Mouse (Mus musculus): ENCODE data around the gene Olfr1161.
"Not testable (repeated sequence)": the region's sequence is repeated elsewhere in the genome, so short reads cannot be mapped to it uniquely, and the experiment has no call there.

Gene Olfr1161

DNA sequence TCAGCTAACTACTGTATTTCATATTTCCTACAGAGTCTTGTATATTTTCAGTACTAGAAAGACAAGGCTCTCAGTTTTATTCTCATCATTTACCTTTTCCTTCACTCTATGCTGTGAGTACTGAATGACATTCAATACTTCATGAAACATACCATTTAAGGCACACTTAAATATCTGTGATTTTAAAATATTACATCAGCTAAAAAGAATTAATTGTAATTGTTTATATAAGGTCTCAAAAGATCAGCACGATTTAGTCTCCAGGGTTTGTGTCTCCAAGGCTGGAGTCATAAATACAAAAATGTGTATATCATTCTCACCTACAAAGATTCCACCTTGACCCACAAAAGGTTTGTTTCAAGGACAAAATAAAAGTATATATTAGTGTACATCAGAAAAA, at the start of gene Olfr1161:
TSS of gene Olfr1161 (plus strand) at position 301 of the 400 bp plus-strand sequence.
- not testable (repeated sequence) for DNase-seq (ENCODE audit: low read depth, low spot score)

DNA sequence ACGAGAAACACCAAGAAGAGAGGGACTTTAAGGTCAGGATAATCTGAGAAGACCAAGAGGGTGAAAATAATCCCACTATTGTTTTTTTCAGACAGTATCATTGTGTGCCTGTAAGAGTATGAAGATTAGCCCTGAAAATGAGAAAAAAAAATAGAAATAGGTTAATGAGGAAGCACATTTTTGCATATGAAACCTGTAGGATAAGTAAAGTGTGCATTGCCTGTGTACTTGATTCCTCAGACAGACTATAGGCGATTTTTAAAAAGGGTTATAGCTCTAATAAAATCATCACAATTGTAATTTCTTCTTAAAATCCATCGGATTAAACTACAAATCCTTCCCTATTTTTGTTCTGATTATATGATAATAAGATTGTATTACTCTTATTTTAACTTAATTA, 48.0 kb upstream of the Olfr1161 start, which contains the start of gene Olfr74:
TSS of gene Olfr74 (minus strand) at position 101 of the 400 bp plus-strand sequence.
- no peak for DNase-seq (ENCODE audit: low read depth, low spot score)

DNA sequence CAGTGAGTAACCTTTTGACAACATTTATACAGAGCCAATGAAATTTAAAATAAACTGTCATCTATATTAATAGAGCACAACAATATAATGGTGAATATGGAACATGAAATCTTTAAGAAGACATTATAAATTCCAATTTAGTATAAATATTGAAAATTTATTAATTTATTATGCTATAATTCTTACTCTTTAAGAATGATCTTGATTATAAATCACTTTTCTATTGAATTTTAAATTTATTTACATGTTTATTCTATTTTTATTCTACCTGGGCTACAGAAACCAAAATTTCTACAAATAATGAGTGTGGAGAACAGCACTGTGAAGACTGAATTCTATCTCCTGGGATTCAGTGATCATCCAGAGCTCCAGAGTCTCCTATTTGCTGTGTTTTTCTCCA, 32.8 kb upstream of the Olfr1161 start, which contains the start of gene Olfr1158:
TSS of gene Olfr1158 (plus strand) at position 301 of the 400 bp plus-strand sequence.
- no peak for DNase-seq (ENCODE audit: low read depth, low spot score)

DNA sequence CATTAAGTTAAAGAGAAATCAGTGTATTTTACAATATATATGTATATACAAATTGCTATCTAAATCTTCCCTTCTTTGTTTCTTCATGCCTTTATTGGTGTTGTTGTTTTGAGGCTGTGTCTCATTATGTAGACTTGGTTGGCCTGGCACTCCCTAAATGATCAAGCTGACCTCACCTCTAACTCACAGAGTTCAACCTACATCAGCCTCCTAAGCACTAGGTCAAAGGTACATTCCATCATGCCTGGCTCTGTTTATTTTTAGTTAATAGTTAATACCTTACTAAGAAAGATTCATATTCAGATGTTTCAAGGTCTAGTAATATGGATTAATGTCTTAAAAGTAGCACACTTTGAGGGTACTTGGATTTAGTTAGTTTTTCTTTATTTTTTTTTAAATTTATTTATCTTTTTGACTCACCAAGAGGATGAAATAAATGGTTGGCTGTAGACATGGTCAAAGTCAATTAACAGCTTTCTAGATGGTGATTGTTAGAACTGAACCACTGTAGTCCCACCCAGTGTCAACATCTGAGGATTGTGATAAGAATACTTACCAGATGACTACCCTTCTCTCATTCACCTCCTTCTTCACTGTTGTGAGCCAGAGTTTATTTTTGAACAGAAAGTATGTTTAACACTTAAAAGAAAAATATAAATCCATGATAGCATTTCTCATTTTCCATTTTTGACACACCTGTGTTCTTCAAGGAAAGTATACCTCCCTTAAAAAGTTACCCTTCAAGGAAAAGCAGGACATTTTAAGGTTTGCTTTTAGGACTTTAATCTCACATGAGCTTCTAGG, 14.9 kb upstream of the Olfr1161 start, which contains the start of gene Olfr1160:
TSS of gene Olfr1160 (minus strand) at position 754 of the 804 bp plus-strand sequence.
- no peak for DNase-seq (ENCODE audit: low read depth, low spot score)

DNA sequence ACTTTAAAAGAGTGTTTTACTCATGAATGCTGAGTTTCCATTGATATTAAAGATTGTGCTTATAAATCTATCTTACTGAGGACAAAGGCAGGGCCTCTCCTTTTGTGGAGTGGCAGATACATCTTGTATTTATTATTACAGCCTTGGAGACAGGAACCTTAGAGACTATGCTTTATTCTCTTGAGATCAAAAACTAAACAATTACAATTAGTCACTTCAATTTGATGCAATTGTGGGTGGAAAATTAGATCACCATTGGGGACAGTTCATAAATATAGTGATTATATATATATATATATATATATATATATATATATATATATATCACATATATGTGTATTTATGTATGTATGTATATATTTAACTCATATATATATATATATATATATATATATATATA, 15.0 kb downstream of the Olfr1161 start, which contains the start of gene Olfr73:
TSS of gene Olfr73 (minus strand) at position 101 of the 400 bp plus-strand sequence.
- no peak for DNase-seq (ENCODE audit: low read depth, low spot score)

DNA sequence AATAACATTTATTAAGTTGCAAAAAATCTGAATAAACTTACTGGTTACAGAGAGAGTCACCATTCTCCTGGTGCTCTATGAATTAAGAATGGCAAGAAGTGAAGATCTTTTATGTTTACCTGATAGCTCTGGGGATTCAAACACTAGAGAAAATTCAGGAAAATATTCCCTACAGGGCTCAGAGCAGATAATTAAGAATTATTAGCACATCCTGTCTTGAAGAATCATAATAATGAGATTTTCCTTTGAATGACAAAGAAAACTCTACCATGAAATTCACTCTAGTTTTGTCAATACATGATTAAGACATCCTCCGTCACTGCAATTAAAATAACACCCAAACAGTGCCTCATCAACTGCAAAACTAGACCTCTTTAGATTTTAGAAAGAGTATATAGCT, 28.5 kb downstream of the Olfr1161 start, which contains the start of gene Olfr1162:
TSS of gene Olfr1162 (minus strand) at position 101 of the 400 bp plus-strand sequence.
- no peak for DNase-seq (ENCODE audit: low read depth, low spot score)

DNA sequence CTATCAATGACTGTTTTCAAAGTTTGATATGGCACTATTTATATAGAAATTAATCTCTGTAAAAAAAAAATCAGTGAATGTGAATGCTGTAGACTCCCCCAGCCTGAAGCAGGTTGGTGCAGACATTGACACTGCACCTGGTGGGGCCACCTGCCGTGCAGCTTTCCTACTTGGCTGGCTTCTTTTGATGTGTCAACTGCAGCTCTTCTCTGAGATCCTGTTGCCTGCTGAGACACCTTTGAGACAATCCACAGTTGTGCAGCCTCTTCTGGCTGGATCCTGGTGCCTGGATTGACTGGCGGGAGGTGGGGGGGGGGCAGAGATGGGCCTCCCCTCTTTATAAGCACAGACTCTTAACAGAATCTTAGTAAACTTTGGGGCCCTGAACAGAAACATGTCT, 41.0 kb downstream of the Olfr1161 start:
- DNase-seq (ENCODE audit: low read depth, low spot score): no peak

DNA sequence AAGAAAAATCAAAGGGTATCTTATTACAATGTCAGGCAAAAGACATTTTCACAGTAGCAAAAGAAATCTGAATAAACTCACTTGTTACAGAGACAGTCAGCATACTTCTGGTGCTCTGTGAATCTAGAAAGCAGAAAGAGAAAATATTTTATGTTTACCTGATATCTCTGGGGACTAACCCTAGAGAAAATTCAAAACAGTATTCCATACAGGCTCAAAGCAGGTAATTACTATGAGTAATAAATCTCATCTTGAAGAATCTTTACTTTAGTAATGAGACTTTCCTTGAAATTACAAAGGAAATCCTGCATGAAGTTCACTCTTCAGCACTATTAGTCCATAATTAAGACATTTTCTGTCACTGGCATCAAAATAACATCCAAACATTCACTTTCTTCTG, 49.2 kb downstream of the Olfr1161 start, which contains the start of gene Olfr1163:
TSS of gene Olfr1163 (minus strand) at position 101 of the 400 bp plus-strand sequence.
- no peak for DNase-seq (ENCODE audit: low read depth, low spot score)

Data from A20 (cell line).